Mouse (Mus musculus) embryonic fibroblast, embryonic 13.5 days (primary cell): ENCODE data around the gene Actl7a.

Source experiments
- CTCF ChIP-seq: IDR thresholded peaks from 2 replicates; pipeline ENCODE4 v1.5.1; 2011; ENCODE audit warnings: mild to moderate bottlenecking, control low read depth, low read length, moderate library complexity, borderline replicate concordance; ENCODE audit not compliant: insufficient read depth
- POLR2A ChIP-seq: IDR thresholded peaks from 2 replicates; pipeline ENCODE4 v1.6.1; 2011; ENCODE audit warnings: low read depth, mild to moderate bottlenecking, control low read depth, low read length, moderate library complexity

GRCm38 (mm10) chr4:56740611-56741010, 2.6 kb upstream of the Actl7a start:
- no peak for TF ChIP-seq CTCF
- no peak for TF ChIP-seq POLR2A
